Mouse (Mus musculus) lung, postnatal 10 days (tissue): ENCODE measurements around the gene Thbs4.
A peak's percentile ranks its signal among the peaks of the same experiment; 100 is the strongest.

ENCODE experiments used
- DNase-seq: peaks from one replicate; pipeline ENCODE4 v3.0.0; 2021

The Thbs4 gene

DNA sequence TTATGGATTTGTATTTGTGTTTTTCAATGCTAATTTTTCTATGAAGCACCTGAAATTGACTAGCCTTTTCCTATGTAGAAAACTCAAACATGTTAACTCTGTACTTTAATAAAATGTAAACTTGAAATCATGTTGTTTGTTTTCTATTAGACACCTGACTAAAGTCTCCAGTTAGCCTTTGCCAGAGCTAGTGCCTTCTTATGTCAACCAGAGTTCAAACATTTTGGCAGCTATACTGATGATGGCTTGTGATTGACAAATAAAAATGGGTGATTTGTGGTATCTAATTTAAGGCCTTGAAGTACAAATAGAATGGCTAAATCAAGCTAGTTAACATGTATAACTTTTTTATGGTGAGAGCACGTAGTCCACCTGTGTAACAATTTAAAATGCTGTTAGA lies 82.8 kb downstream of the Thbs4 start:
- DNase-seq: no peak

DNA sequence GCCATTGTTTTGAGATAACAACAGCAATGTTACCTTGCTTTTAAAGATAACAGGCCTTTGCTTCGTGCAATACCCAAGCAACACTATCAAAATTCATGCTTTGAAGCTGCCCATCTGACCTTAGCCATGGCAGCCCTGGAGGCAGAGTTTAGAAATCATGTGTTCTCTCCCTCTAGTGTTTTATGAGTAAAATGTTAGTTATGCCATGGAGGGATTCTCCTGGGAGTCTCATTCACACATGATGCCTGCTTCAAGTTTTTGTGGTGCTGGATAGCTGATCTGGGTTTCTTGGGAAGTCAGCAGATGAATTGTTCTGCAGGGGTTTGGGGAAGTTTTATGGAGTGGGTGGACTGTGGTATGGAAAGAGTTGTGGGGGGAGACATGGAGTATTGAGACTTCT lies 84.3 kb downstream of the Thbs4 start:
- DNase-seq: no peak

DNA sequence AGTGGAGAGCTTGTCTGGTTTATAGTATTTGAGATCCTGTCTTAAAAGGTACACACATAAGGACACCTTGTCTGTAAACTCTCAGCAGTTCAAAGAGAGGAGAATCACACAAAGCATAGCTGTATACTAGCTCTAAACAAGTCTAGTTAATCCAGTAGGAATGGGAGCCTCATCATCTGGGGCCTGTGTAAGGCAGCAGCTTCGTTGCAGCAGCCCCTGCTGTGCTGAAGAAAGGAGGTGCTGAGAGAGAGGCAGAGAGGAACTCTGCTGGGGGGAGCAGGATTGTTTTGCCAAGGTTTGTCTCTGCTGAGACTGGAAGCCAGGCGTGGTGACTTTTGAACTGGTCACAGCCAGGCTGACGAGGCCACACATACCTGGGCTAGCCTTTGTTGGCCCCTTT lies 85.1 kb downstream of the Thbs4 start:
- no peak for DNase-seq

DNA sequence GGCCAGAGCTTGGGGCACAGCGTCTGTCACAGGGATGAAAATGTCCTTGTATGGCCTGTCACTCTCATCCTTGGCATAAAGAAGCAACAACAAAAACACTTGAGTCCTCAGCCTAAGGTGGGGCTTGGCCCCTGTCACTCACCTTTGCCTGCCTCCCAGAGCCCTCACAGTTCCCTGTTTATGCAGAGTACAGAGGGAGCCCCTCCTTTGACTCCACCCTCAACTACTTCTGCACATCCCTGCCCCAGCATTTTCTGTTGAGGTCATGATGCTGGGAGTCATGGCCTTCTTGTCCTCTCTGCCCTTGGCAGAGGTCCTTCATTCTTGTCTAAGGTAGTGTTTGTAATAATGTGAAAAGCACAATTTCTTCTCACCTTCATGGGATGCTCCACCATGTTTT lies 86.2 kb downstream of the Thbs4 start:
- DNase-seq: no peak

DNA sequence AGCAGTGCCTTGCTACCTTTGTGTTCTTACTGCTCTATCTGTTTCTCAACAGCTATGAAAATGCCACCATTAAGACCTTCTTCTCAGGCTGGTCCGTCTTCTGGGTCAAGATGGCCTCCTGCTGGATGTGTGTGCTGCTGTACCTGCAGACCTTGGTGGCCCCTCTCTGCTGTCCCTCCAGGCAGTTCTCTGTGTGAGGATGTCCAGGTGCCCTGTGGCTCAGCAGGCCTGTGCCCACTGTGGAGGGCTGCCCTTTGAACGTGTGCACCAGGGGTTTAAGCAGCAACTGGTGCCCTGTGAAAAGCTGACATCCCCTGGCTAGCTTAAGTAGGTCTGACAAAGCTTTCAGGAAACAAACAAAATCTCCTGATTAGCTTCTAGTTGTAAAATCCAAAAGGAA lies 86.7 kb downstream of the Thbs4 start:
- DNase-seq: no peak

DNA sequence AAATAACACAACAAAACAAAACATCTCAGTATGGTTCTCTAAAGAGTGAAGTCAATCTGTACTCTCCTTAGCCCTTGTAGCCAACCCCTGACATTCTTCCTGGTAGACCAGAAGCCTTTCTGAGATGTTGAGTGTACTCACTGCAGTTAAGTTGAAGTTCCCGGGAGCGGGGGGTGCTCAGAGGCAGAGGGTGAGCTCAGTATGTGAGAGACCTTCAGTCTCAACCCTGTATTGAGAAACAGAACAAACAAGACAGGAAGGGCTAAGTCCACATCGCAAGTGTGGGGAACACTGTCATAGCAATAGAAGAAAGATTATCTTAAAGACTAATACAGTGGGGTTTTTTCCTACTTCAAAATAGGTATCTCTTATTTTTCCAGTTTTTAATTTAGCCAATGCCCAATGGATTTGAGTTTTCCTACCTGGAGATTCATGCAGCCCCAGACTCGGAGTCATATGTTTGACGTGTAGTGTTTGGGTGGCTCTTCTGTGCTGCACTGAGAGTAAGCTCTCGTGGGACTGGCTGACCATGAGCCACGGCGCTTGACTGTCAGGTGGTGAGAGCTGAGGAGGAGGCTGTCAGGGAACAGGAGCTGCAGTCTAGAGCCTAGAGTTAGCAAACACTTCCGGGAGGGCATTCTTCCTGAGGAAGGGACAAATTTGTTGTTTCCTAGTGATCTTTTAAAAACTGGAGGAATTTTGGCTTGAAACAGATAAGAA lies 88.1 kb downstream of the Thbs4 start:
- no peak for DNase-seq

DNA sequence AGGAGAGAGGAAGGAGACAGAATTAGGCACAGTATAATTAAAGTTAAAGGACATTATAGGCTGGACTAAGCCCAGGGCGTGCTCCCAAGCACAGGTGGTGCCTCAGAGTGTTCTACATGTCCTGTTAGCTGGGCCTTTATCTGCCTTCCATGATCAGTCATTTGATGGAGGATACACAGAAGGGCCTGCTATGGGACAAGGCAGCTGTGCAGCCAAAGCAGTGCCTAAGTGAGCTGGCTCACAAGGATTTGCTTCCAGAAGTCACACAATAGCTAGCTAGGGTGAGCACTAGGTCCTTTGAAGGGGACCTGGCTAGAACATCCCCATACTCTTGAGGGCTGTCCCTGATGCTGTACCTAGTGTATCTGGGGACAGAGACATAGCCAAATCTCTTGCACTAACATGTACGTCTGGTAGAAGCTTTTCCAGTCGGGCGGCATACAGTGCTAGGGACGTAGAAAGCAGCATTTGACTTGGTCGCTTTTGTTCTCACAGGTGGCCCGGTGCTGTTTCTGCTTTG lies 89.5 kb downstream of the Thbs4 start:
- DNase-seq: no peak

DNA sequence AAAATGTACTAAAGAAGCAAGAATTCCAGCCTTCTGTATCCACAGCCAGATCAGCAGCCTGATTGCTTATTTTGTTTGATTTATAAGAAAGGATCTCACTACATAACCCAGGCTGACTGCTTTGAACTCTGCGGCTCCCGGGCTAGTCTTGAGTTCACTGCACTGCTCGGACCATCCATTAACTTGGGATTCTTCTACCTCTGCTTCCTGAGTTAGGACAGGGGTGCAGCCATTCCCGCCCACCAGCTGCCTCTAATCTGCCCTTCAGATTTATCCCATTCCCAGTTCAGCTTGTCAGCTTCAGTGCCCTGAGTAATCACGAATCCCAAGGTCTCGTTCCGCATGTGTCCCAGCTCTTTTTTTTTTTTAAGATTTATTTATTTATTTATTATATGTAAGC lies 90.4 kb downstream of the Thbs4 start:
- no peak for DNase-seq

DNA sequence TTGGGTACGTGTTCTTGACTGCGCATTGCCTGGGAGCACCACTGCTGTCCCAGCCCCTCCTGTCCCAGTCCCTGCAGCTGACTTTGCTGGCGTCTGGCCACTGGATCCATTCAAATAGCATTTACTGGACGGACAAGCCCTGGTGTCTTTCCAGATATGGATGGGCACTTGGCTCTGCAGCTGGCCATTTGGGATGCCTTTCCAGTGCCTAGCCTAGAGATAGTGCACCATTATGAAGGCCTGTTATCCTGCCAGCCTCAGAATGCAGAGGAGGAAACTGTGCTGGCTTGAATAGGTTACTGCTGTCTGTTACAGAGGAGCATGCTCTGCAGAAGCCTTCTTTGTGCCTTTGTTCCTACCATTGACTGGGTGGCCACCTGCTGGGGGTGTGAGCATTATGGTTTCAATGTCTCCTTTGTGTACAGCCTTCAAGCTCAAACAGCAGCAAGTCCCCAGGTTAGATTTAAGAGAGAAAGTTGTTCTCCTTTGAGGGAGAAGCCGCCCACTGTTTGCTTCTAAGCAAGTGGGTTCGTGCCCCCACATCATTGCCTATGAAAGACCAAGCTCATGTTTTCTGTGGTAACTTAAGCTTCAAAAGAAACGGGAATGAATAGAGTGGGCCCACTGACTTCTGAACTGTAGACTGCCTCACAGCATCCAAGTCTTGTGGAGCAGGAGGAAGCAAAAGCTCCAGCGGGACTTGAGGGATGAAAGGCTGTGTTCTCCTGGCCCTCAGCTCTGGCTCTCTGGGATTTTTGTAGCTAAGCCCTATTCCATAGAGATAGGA lies 91.2 kb downstream of the Thbs4 start:
- DNase-seq: peak; percentile 34

DNA sequence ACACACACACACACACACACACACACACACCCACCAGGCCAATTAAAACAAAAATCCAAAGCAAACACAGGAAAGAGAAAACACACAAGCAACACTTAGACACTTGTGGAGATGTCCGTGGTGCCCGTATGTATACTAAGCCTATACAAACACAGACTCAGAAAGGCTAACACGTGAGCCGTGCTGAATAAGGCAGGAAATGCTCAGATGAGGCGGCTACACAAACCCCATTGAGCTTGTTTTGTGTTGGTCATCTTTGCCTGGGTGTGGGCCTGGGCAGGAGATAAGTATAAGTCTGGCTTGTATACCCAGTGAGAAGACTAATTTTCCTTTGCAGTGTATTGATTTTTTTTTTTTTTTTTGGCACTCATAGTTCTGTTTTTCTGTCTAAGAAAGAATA lies 92.6 kb downstream of the Thbs4 start:
- no peak for DNase-seq
